10 mouse cellular contexts compared by ENCODE assay signal in genomic region chr11:109178788-109179518, GRCm38 (mm10). TPM values are rescaled to one million over a fixed set of nuclear protein-coding genes. Genes with fewer than 3 reads are reported as not detected.
DNase-seq lines count a peak whose midpoint lies in the region; ATAC-seq and TF ChIP-seq lines count a peak whose summit lies in the region.
"Had no signal": no experiment of that assay in that cellular context is flagged by ENCODE, and none has a peak within 500 bp of the region (broad histone marks: within the 10 kb centered on the region; RNA-seq: fewer than 3 reads in every experiment).

No protein-coding gene starts in this region.

- intact Hi-C loops in left cerebral cortex, postnatal 4 days (cut with DNase I), result loop anchor here (2.0 to 5.0 kb wide), 2 partner anchors 257 to 730 kb away; partner anchors contain the start of gene Axin2

- H3K36me3 ChIP-seq in liver, adult 2 months (ENCODE audit: control insufficient read depth, insufficient read depth, low read length), result no peaks in the 10 kb centered on the region
- H3K36me3 ChIP-seq in embryonic facial prominence, embryonic 14.5 days (ENCODE audit: control insufficient read depth, insufficient read depth, low read length), result no peaks in the 10 kb centered on the region
- H3K36me3 ChIP-seq in kidney, embryonic 16.5 days (ENCODE audit: insufficient read depth, low read length), result no peaks in the 10 kb centered on the region
- H3K36me3 ChIP-seq: heart, embryonic 13.5 days; neural tube, embryonic 13.5 days had no signal

- WGBS in liver, adult 2 months, result 66% methylated on average over 8 of the region's 8 CpGs
- WGBS in embryonic facial prominence, embryonic 14.5 days, result 53% methylated on average over 8 of the region's 8 CpGs
- WGBS in kidney, embryonic 16.5 days, result 60% methylated on average over 8 of the region's 8 CpGs

- peak; percentile 70 for ATAC-seq in embryonic facial prominence, embryonic 14.5 days (ENCODE audit: low read depth)
- ATAC-seq in kidney, embryonic 16.5 days (ENCODE audit: low FRiP score, low TSS enrichment), result 0 out of 2 replicates have a peak, but pooled peaks have one; percentile 65

- no peak for TF ChIP-seq POLR2A in liver, adult 2 months (IDR thresholded peaks at IDR 0.05; ENCODE audit: extremely low read depth, insufficient read depth, low read length)

- H3K9ac ChIP-seq in liver, adult 2 months (ENCODE audit: low read depth, low read length), result no peak overlapping the region
- H3K9ac ChIP-seq in embryonic facial prominence, embryonic 14.5 days (ENCODE audit: low read depth, low read length), result no peak overlapping the region
- no peak overlapping the region for H3K9ac ChIP-seq in kidney, embryonic 16.5 days (replicated peaks; ENCODE audit: low read length)
- H3K9ac ChIP-seq: heart, embryonic 13.5 days; neural tube, embryonic 13.5 days had no signal

- no peak overlapping the region for H3K27ac ChIP-seq in liver, adult 2 months (replicated peaks; ENCODE audit: insufficient read depth, low read depth, low read length)
- no peak overlapping the region for H3K27ac ChIP-seq in embryonic facial prominence, embryonic 14.5 days (replicated peaks; ENCODE audit: low read depth, low read length)
- H3K27ac ChIP-seq in kidney, embryonic 16.5 days (ENCODE audit: low read length), result no peak overlapping the region
- H3K27ac ChIP-seq: heart, embryonic 13.5 days; neural tube, embryonic 13.5 days had no signal

- H3K9me3 ChIP-seq in embryonic facial prominence, embryonic 14.5 days (ENCODE audit: control insufficient read depth, low read length), result no peaks in the 10 kb centered on the region
- no peaks in the 10 kb centered on the region for H3K9me3 ChIP-seq in kidney, embryonic 16.5 days (ENCODE audit: low read length)
- H3K9me3 ChIP-seq: heart, embryonic 13.5 days; neural tube, embryonic 13.5 days had no signal

- TF ChIP-seq CTCF in liver, adult 2 months (IDR thresholded peaks at IDR 0.05; ENCODE audit: low read depth, low read length), result peak; percentile 23; the same call in 1 of the 2 replicates

- no peaks in the 10 kb centered on the region for H3K4me1 ChIP-seq in liver, adult 2 months (ENCODE audit: control insufficient read depth, insufficient read depth, low read length)
- H3K4me1 ChIP-seq in embryonic facial prominence, embryonic 14.5 days (ENCODE audit: control insufficient read depth, insufficient read depth, low read length), result 0 out of 2 replicates have a peak, but pooled peaks cover 3% of the 10 kb centered on the region
- no peaks in the 10 kb centered on the region for H3K4me1 ChIP-seq in kidney, embryonic 16.5 days (ENCODE audit: insufficient read depth, low read length)

- H3K27me3 ChIP-seq in liver, adult 2 months (ENCODE audit: control insufficient read depth, insufficient read depth, low read length), result no peaks in the 10 kb centered on the region
- no peaks in the 10 kb centered on the region for H3K27me3 ChIP-seq in embryonic facial prominence, embryonic 14.5 days (replicated peaks; ENCODE audit: control insufficient read depth, insufficient read depth, low read length)
- no peaks in the 10 kb centered on the region for H3K27me3 ChIP-seq in kidney, embryonic 16.5 days (ENCODE audit: insufficient read depth, low read length)
- H3K27me3 ChIP-seq: neural tube, embryonic 13.5 days had no signal

- no peak overlapping the region for H3K4me2 ChIP-seq in embryonic facial prominence, embryonic 14.5 days (ENCODE audit: low read depth, low read length)
- no peak overlapping the region for H3K4me2 ChIP-seq in kidney, embryonic 16.5 days (replicated peaks; ENCODE audit: low read depth, low read length)
- H3K4me2 ChIP-seq: heart, embryonic 13.5 days; neural tube, embryonic 13.5 days had no signal

- DNase-seq in liver, adult 2 months (ENCODE audit: extremely low read depth, low read depth, low spot score), result no peak
- DNase-seq in liver, result no peak
- DNase-seq in adrenal gland, adult 8-10 months, result peak; percentile 16
- DNase-seq in embryonic facial prominence, embryonic 14.5 days (ENCODE audit: low spot score), result peak; percentile 86
- peak; percentile 59 for DNase-seq in left cerebral cortex, postnatal 4 days
- peak; percentile 44 for DNase-seq in right cerebral cortex, postnatal 25 days
- DNase-seq in thymus, postnatal 36 days, result no peak

- no peak overlapping the region for H3K4me3 ChIP-seq in liver, adult 2 months (ENCODE audit: insufficient read depth, low read depth, low read length)
- H3K4me3 ChIP-seq in embryonic facial prominence, embryonic 14.5 days (ENCODE audit: low read depth, low read length), result no peak overlapping the region
- H3K4me3 ChIP-seq in kidney, embryonic 16.5 days (ENCODE audit: low read length), result no peak overlapping the region
- H3K4me3 ChIP-seq: heart, embryonic 13.5 days; neural tube, embryonic 13.5 days had no signal

- H3K79me2 ChIP-seq in liver, adult 2 months (ENCODE audit: control insufficient read depth, insufficient read depth, low read length), result no peaks in the 10 kb centered on the region

RNA-seq across cellular contexts. Expression of gene E030025P04Rik, which starts 34.8 kb away (rescaled TPM):
- total RNA-seq in liver, adult 2 months (2014; rRNA removed), result not detected in 2 replicates
- not detected in 2 replicates for polyA plus RNA-seq in liver, adult 2 months (2012; rRNA removed)
- not detected for total RNA-seq in adrenal gland, adult 8-10 months (2022)
- not detected in 2 replicates for polyA plus RNA-seq in embryonic facial prominence, embryonic 14.5 days (2014; fragmentation: Nextera tagmentation; extraction: Ambion mirVana)
- not detected in 2 replicates for polyA plus RNA-seq in kidney, embryonic 16.5 days (2015; fragmentation: Nextera tagmentation; extraction: Ambion mirVana)
- not detected for total RNA-seq in left cerebral cortex, postnatal 4 days (2021)
- polyA plus RNA-seq: heart, embryonic 13.5 days; neural tube, embryonic 13.5 days had no signal

Comparison
In these comparisons a context has a peak if more than half of its experiments do, and no peak if none do; other contexts are left out.
1. DNase-seq: peak in adrenal gland, adult 8-10 months (single experiment), embryonic facial prominence, embryonic 14.5 days (single experiment), left cerebral cortex, postnatal 4 days (single experiment) and right cerebral cortex, postnatal 25 days (single experiment); none in liver, adult 2 months (single experiment), liver (single experiment) and thymus, postnatal 36 days (0 of 2).